Mouse (Mus musculus): ENCODE data around the gene Iqcn.

GRCm38 (mm10) chr8:70682193-70682592 lies 21.1 kb upstream of the Iqcn start:
- TF ChIP-seq CTCF (IDR thresholded peaks at IDR 0.05; ENCODE audit: low read depth, low read length), result no peak
- TF ChIP-seq POLR2A (IDR thresholded peaks at IDR 0.05; ENCODE audit: borderline replicate concordance, low read depth, low read length), result no peak
